Mouse (Mus musculus): ENCODE data around the gene Bex2.

DNA sequence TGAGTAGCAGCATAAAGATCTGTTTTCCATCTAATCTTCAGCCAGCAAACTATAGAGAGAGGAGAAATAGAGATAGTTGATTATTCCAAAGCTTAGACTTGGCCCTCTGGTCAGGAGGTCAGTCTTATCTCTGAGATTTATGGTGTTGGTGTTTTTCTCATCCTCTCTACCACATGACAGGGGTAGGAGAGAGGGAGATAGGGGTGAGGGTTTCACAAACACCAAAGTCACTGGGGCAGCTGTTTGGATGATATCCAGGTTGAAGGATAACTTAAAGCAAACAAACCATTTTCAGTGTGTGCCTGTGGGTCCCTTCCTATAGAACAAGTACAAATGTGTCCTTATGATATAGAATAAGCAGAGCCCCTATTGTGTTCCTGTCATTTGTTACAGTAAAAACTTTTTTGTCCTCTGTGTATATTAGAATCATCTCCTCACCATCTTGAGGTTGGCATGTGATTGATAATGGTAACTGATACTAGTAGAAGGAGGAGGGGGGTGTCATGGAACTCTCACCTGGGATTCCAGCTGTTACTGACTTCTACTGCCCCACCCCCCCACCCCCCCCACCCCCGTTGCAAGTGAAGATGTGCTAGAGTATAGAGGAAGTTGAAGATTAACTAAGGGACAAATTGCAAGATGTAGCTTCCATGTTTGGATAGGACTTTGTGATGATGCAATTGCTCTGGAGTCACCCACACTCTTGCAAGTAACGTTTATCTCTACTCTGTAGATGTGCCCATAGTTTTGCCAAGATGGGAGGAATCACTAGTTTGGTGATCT is 24.7 kb upstream of the Bex2 start:
- no peak for TF ChIP-seq GATA1 (IDR thresholded peaks at IDR 0.05; ENCODE audit: borderline replicate concordance, low read length)
- TF ChIP-seq FLI1 (IDR thresholded peaks at IDR 0.05; ENCODE audit: low read length), result no peak

Data from megakaryocyte, embryonic 14.5 days (primary cell).